Mouse (Mus musculus): ENCODE measurements at regions not wholly inside any gene's neighbourhood (a gene's known extent, or its start where the extent isn't known, plus 50 kb on each side); places are given as distances from the start of the nearest gene placed in this dataset.

- ATAC-seq (ENCODE audit: insufficient number of reproducible peaks, insufficient read depth, low FRiP score, low TSS enrichment, low read depth) = no peak
- Histone ChIP-seq H3K27me3 (peaks cover 14% of the 10 kb centered on the region; the same call in 1 of the 2 replicates), H3K4me3 (no peak overlapping the region), H3K9ac (no peak overlapping the region), H3K27ac (0 out of 2 replicates have a peak overlapping the region, but pooled peaks have one; percentile 5), H3K36me3 (no peaks in the 10 kb centered on the region), H3K4me2 (no peak overlapping the region), H3K9me3 (no peaks in the 10 kb centered on the region), H3K4me1 (peaks cover 14% of the 10 kb centered on the region)
- 24% methylated on average over 4 of the region's 4 CpGs for WGBS
Observed at GRCm38 (mm10) chr9:60968281-60969031, 174.1 kb downstream of the Uaca start.

DNA sequence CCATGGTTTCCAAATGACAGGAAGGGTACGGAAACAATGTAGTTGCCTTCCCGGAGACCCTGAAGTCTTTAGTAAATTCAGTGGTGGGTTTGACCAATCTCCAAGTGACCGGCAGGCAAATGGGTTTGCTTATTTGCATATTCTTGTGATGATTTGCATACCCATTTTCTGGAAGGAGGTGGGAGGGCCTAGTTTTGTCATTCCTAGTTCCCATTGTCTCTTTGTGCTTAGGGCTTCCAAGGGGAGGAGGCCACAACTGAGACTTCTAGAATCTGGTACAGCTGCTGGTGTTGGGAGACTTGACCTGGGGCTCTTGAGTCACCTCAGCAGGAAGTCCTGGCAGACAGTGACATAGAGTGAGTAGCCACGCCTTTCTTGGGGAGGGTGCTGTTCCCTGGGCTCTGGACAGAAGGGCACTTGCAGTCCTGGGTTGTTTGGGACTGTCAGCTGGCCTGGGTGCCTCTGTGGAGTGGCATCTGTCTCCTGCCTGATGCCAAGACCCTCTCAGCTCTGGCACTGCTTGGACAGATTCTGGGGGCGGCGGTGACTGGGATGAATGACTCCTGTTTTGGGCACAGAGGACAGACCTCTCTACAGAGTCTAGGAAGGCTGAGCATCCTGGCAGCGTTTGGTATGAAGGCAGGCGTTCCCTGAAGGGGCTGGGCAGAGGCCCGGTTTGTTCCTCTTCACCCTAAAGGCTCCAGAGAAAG lies 178.0 kb downstream of the Uaca start:
- H3K4me2 ChIP-seq = no peak overlapping the region
- no peak overlapping the region for H3K9ac ChIP-seq
- no peaks in the 10 kb centered on the region for H3K36me3 ChIP-seq
- H3K27me3 ChIP-seq = 0 out of 2 replicates have a peak, but pooled peaks cover 5% of the 10 kb centered on the region
- no peak overlapping the region for H3K27ac ChIP-seq
- H3K4me3 ChIP-seq = no peak overlapping the region
- 74% methylated on average over 9 of the region's 9 CpGs for WGBS
- no peak for ATAC-seq (ENCODE audit: insufficient number of reproducible peaks, insufficient read depth, low FRiP score, low TSS enrichment, low read depth)
- peaks cover 14% of the 10 kb centered on the region for H3K4me1 ChIP-seq
- H3K9me3 ChIP-seq = no peaks in the 10 kb centered on the region

GRCm38 (mm10) chr9:60974546-60974945 lies 180.2 kb downstream of the Uaca start:
- no peak for ATAC-seq (ENCODE audit: insufficient number of reproducible peaks, insufficient read depth, low FRiP score, low TSS enrichment, low read depth)
- H3K9ac ChIP-seq = no peak overlapping the region
- no peak overlapping the region for H3K27ac ChIP-seq
- WGBS = 81% methylated on average over 1 of the region's 1 CpGs
- no peak overlapping the region for H3K4me3 ChIP-seq
- H3K4me2 ChIP-seq = no peak overlapping the region
- 0 out of 2 replicates have a peak, but pooled peaks cover under 1% of the 10 kb centered on the region for H3K27me3 ChIP-seq
- no peaks in the 10 kb centered on the region for H3K36me3 ChIP-seq
- no peaks in the 10 kb centered on the region for H3K4me1 ChIP-seq
- H3K9me3 ChIP-seq = no peaks in the 10 kb centered on the region

- no peak overlapping the region for H3K4me3 ChIP-seq
- no peaks in the 10 kb centered on the region for H3K9me3 ChIP-seq
- no peak overlapping the region for H3K9ac ChIP-seq
- H3K36me3 ChIP-seq = no peaks in the 10 kb centered on the region
- ATAC-seq (ENCODE audit: insufficient number of reproducible peaks, insufficient read depth, low FRiP score, low TSS enrichment, low read depth) = 0 out of 2 replicates have a peak, but pooled peaks have one; percentile 32
- H3K27ac ChIP-seq = no peak overlapping the region
- peaks cover 9% of the 10 kb centered on the region; the same call in 1 of the 2 replicates for H3K27me3 ChIP-seq
- 56% methylated on average over 13 of the region's 13 CpGs for WGBS
- peaks cover 9% of the 10 kb centered on the region; the same call in 1 of the 2 replicates for H3K4me1 ChIP-seq
- H3K4me2 ChIP-seq = no peak overlapping the region
Observed at GRCm38 (mm10) chr9:60982383-60983085, 188.2 kb downstream of the Uaca start.

DNA sequence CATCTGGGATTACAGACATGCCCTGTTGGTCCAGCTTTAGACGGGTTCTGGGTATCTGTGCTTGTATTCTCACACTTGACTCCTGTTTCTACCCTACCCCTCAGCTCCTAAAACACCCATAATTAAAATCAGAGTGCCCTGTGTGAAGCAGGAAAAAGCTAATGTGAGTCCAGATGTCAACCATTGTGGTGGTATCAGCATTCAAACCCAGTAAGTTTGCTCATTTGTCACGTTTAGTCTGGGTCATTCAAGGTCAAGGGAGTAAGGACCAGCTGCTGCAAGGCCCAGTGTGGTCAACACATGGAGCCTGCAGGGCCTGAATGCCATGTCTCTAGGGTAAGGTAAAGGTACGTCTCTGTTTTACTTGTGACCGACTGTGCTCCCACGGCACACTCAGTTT lies 188.9 kb downstream of the Uaca start:
- no peaks in the 10 kb centered on the region for H3K9me3 ChIP-seq
- no peak for ATAC-seq (ENCODE audit: insufficient number of reproducible peaks, insufficient read depth, low FRiP score, low TSS enrichment, low read depth)
- H3K36me3 ChIP-seq = no peaks in the 10 kb centered on the region
- H3K4me3 ChIP-seq = no peak overlapping the region
- H3K27me3 ChIP-seq = peaks cover 9% of the 10 kb centered on the region; the same call in 1 of the 2 replicates
- 30% methylated on average over 5 of the region's 5 CpGs for WGBS
- H3K9ac ChIP-seq = no peak overlapping the region
- no peak overlapping the region for H3K27ac ChIP-seq
- no peak overlapping the region for H3K4me2 ChIP-seq
- H3K4me1 ChIP-seq = peaks cover 9% of the 10 kb centered on the region; the same call in 1 of the 2 replicates

DNA sequence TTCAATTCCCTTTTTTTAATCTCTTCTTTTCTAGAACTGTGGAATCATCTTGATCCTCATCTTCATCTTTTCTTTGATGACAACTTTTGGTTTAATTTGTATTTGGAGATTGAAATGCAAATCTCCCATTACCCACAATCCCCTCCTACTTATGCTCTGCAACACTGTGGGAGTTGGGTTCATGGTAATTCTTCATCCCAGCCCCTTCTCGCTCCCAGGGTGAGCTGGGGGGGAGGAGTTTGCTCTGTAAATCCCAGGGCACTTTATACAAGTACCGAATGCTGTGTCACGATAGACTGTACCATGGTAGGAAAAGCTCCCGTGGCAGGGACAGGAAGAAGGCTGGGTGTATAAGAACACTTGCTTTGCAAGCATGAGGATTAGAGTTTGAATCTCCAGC lies 193.8 kb downstream of the Uaca start:
- Histone ChIP-seq H3K9ac (no peak overlapping the region), H3K4me1 (peaks cover 12% of the 10 kb centered on the region), H3K27ac (no peak overlapping the region), H3K4me2 (no peak overlapping the region), H3K36me3 (no peaks in the 10 kb centered on the region), H3K9me3 (no peaks in the 10 kb centered on the region), H3K27me3 (0 out of 2 replicates have a peak, but pooled peaks cover 2% of the 10 kb centered on the region), H3K4me3 (no peak overlapping the region)
- 65% methylated on average over 4 of the region's 4 CpGs for WGBS
- ATAC-seq (ENCODE audit: insufficient number of reproducible peaks, insufficient read depth, low FRiP score, low TSS enrichment, low read depth) = no peak

- H3K27me3 ChIP-seq = 0 out of 2 replicates have a peak, but pooled peaks cover 3% of the 10 kb centered on the region
- H3K36me3 ChIP-seq = no peaks in the 10 kb centered on the region
- H3K9ac ChIP-seq = peak overlapping the region; percentile 41; the same call in 1 of the 2 replicates
- H3K4me2 ChIP-seq = peak overlapping the region; percentile 12; the same call in 1 of the 2 replicates
- H3K4me3 ChIP-seq = no peak overlapping the region
- ATAC-seq (ENCODE audit: insufficient number of reproducible peaks, insufficient read depth, low FRiP score, low TSS enrichment, low read depth) = no peak
- H3K4me1 ChIP-seq = peaks cover 13% of the 10 kb centered on the region
- 39% methylated on average over 13 of the region's 13 CpGs for WGBS
- no peak overlapping the region for H3K27ac ChIP-seq
- no peaks in the 10 kb centered on the region for H3K9me3 ChIP-seq
Observed at GRCm38 (mm10) chr9:60989670-60990391, 195.5 kb downstream of the Uaca start.

GRCm38 (mm10) chr9:60991509-60991908 lies 197.2 kb downstream of the Uaca start:
- Histone ChIP-seq H3K27ac (no peak overlapping the region), H3K4me3 (no peak overlapping the region), H3K9ac (no peak overlapping the region), H3K4me2 (no peak overlapping the region), H3K9me3 (no peaks in the 10 kb centered on the region), H3K36me3 (no peaks in the 10 kb centered on the region), H3K4me1 (peaks cover 19% of the 10 kb centered on the region), H3K27me3 (0 out of 2 replicates have a peak, but pooled peaks cover 3% of the 10 kb centered on the region)
- 66% methylated on average over 5 of the region's 5 CpGs for WGBS
- ATAC-seq (ENCODE audit: insufficient number of reproducible peaks, insufficient read depth, low FRiP score, low TSS enrichment, low read depth) = no peak

- Histone ChIP-seq H3K36me3 (no peaks in the 10 kb centered on the region), H3K27ac (no peak overlapping the region), H3K27me3 (0 out of 2 replicates have a peak, but pooled peaks cover 3% of the 10 kb centered on the region), H3K9me3 (no peaks in the 10 kb centered on the region), H3K4me1 (peaks cover 19% of the 10 kb centered on the region), H3K4me3 (no peak overlapping the region), H3K4me2 (no peak overlapping the region), H3K9ac (no peak overlapping the region)
- WGBS = 84% methylated on average over 8 of the region's 8 CpGs
- ATAC-seq (ENCODE audit: insufficient number of reproducible peaks, insufficient read depth, low FRiP score, low TSS enrichment, low read depth) = no peak
Observed at GRCm38 (mm10) chr9:60993661-60994060, 199.3 kb downstream of the Uaca start.

DNA sequence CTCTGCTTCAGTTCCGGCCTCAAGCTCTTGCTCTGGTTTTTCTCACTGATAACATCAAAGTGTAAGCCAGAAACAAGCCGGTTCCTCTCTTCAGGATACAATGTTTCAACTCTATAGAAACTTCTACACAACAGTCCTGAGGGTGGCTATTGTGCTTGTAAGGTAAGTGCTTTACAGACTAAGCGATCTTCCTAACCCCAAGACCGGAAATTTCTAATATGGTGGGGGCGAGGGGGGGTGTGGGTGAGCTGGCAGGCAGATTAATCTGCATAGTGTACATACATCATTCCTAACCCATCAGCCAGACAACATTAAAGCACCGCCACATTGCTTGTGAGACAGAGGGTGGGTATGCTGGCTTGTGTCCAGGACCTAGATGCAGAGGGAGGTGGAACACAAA lies 200.8 kb downstream of the Uaca start:
- Histone ChIP-seq H3K9ac (no peak overlapping the region), H3K9me3 (no peaks in the 10 kb centered on the region), H3K4me2 (no peak overlapping the region), H3K4me1 (peaks cover 19% of the 10 kb centered on the region), H3K36me3 (no peaks in the 10 kb centered on the region), H3K27me3 (peaks cover 10% of the 10 kb centered on the region; the same call in 1 of the 2 replicates), H3K27ac (no peak overlapping the region), H3K4me3 (no peak overlapping the region)
- 57% methylated on average over 6 of the region's 6 CpGs for WGBS
- ATAC-seq (ENCODE audit: insufficient number of reproducible peaks, insufficient read depth, low FRiP score, low TSS enrichment, low read depth) = 0 out of 2 replicates have a peak, but pooled peaks have one; percentile 11

Measured in embryonic facial prominence, embryonic 13.5 days (tissue).